Mouse (Mus musculus) heart, adult 8-10 months (tissue): ENCODE measurements around the gene Slc45a3. TPM values are rescaled to one million over a fixed set of nuclear protein-coding genes. Genes with fewer than 3 reads are reported as not detected.

Experiments
- DNase-seq: peaks from one replicate; pipeline ENCODE4 v3.0.0; 2022; ENCODE audit warnings: low spot score
- total RNA-seq, 4 experiments: library from RNA; stranded (reverse); gene quantifications; 2 replicates each; pipeline ENCODE4 v1.2.4; 2022

Gene Slc45a3
- 1 to 10 TPM; 2.4 to 4.7 (median 3.3) TPM for total RNA-seq

DNA sequence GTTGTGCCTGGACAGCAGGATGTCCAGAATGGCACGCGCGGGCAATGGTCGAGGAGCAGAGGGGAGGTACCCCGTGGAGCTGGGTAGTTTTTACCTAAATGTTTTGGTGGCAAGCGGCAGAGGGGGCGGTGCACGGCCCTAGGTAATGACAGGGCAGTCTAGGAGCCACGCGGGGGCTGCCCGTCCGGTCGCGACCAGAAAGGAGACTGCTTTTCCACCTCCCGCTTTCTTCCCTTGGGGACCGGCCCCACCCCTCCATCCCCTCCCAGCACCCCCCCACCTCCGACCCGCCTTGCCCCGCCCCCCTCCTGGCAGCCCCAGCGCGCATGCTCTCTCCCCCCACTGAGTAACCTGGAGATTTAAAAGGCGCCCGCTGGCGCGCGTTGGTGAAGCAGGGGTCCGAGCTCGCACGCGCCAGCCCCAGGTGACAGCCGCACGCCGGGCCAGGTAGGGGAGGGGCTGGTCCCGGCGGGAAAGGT is at the start of gene Slc45a3:
Gene Slc45a3, plus strand, starts transcription at position 362 of the 479 bp plus-strand sequence.
- DNase-seq: no peak

DNA sequence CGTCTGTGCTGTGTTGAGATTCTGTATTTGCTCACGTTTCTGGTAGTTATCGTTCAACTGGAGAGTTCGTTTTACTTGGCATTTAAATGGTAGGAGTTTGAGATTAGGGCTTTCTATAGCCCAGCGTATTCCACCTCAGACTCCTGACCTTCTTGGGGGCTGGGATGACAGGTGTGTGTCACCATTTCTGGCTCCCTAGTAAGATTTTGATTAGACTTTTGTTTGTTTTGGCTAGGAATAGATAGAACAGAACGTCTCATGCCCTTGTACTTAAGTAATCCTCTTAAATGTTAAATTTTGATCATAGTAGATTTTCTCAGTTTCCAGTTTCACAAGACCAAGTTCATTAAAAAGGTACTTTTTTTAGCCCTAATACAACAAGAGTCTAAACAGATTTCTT is 45.1 kb upstream of the Slc45a3 start:
- DNase-seq: no peak

DNA sequence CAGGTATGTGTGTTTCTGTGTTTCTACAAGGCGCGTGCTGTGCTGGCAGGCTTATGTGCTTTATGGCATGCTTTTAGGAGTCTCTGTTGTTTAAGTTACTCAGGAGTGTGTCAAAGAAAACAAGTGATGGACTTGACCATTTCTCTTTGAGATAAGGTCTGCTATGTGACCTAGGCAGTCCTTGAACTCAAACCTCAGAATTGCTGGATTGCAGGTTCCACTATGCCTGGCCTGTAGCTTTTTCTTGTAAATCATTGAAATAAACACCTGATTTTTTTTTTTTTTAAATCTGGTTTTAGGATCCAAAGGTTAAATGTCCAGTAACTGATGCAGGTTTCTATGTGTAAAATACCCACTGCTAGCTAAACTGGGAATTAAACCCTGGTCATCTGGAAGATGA is 43.7 kb upstream of the Slc45a3 start:
- no peak for DNase-seq

DNA sequence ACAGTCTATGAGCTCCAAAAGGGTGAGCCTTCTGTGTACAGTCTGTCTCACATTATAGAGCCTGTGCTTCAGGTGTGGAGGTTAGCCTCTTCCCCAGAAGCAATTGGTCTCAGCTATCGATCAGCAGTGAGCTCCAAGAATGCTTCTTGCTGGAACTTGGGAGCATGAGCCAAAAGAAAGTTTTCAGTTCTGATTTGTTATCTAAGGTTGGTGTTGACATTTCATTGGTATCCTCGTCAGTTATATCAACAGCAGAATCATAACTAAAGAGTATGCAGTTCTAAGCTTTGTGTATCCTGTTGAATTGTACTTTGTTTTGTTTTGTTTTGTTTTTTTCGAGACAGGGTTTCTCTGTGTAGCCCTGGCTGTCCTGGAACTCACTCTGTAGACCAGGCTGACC is 40.7 kb upstream of the Slc45a3 start:
- no peak for DNase-seq

DNA sequence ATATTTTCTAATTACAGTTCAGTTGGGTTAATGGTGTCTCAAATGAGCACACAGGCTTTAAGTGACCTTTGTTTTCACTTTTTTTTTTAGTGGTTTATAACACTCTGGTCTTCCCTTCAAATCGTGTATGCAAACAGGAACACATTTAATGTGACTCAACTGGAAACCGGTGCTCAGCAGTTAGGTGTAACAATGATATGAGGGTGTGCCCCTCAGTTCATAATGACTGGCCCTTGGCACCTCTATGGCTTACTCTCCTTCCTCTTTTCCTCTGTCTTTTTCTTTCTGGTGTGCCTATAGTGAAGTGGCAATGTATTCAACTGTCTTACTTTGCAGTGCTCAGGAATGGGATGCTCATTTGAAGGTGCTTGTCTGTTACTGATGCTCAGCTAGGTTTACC is 29.3 kb upstream of the Slc45a3 start:
- no peak for DNase-seq

DNA sequence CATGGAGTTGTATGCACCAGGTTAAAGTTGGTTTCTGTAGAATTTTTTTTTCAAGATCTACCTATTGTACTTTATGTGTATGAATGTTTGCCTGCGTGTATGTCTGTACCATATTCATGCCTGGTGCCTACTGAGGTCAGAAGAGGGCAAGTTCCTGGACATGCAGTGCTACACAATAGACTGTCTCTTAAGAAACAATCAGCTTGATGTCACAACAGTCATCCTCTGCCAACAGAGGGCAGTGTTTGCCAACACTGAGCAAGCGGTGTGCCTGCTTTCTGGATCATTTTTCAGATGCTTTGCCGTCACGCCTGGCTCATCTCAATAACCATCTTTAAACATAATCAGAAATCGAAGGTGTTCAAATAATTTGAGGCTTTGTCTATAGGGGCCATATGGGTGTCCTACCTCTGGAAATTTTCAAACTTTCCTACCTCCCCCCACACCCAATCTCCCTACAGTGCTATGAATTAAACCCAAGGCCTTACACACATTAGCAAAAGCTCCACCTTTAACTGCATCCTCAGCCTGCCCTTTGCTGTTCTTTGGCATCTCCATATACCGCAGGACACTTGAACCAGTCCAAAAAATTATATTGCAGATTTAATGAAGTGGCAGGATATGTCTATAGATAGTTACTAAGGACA is 25.0 kb upstream of the Slc45a3 start:
- peak; percentile 67 for DNase-seq

DNA sequence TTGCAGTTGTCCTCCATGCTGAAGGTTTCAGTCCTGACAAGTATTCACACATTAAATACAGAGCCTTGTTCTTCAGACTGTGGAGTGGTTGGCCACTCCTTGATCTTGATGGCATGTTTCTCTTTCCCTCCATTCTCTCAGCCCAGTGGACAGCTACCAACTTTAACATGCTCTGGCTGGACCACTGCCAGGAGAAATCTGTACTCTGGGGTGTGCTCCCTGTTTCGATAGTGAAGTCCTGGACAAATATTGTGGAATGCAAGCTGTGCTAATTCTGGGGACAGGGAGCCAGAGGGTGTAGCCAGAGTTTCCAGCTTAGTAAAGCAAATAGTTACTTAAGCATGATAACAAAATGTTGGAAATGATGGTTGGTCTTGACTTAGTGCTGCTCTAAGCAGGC is 24.0 kb upstream of the Slc45a3 start:
- peak; percentile 38 for DNase-seq

DNA sequence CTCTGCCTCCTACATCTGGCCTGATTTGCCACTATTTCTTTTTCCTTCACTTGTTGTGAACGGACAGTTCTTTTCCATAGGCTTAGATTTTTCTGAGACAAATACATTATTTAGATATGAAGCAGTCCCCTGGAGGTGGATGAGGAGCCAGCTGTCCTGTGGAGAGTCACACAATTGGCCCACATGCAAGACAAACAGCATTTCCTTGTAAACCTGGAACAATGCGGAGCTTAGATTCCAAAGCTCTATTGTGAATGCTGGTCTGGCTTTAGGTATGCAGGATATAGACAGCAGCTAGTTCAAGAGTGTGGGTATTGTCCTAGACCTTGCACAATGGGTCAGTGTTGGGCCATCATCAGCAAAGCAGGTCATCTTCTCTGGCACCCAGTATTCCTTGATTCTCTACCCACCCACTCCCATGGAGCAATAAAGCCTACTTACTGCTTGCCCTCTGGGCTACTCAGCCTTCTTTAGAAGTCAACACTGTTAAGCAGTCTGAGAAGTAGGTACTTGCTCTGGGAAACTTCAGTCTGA is 22.0 kb upstream of the Slc45a3 start:
- no peak for DNase-seq

DNA sequence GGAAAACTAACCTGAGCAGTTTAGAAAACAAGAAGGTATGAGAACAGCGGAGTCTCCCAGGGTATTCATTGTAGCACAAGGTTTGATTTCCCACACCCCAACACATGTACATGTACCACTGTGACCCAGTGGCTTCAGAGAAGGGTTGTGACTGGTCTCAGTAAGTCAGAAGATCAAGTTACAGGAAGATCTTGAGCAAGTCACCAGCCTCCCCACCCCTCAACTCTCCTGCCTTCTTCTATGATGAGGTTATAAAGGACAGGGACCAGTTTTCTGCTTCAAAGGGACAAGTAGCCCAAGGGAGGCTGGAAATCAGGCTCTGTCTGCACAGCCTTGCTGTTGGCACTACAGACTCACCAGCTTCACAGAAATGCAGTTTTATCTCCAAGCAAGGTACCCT is 21.3 kb upstream of the Slc45a3 start:
- no peak for DNase-seq

DNA sequence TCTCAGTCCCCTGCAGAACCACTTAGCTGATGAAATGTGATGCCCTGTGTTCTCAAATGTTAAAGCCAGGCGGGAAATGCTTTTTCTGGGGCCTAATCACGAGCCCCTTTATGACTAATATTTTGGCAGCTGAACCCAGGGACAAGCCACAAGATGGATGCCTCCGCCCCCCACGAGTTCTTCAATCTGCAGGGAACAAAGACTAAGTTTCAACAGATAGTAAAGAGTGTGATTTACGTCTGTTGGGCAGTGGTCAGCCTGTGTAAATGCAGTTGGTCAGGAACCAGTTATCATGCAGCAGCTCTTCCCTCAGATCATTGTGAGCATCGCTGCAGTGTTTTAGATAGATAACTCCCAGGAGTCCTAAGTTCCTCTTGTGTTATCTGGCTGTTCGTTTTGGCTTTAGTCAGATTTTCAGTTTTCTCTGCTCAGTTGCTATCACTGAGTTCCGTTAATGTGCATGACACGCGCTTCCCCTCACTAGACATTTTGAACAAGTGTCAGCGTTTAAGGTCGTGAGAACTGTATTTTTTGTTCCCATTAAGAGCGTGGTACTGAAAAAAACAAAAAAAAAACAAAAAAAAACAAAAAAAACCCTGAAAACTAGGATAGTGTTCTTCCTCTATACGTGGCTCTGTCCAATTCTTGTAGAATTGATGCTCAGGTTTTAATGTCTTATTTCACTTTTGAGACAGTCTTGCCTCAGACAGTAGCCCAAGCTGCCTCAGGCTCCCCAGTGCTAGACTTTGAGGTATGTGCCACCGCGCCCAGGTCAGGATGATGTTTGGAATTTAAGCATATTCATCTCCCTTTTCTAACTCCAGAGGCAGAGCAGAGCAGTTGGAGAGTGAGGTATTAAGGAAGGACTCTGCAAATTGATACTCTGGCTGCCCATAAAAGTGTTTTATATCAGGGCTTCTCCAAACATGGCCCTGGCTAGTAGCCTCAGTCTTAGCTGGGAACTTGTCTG is 19.9 kb upstream of the Slc45a3 start:
- DNase-seq: peak; percentile 42

DNA sequence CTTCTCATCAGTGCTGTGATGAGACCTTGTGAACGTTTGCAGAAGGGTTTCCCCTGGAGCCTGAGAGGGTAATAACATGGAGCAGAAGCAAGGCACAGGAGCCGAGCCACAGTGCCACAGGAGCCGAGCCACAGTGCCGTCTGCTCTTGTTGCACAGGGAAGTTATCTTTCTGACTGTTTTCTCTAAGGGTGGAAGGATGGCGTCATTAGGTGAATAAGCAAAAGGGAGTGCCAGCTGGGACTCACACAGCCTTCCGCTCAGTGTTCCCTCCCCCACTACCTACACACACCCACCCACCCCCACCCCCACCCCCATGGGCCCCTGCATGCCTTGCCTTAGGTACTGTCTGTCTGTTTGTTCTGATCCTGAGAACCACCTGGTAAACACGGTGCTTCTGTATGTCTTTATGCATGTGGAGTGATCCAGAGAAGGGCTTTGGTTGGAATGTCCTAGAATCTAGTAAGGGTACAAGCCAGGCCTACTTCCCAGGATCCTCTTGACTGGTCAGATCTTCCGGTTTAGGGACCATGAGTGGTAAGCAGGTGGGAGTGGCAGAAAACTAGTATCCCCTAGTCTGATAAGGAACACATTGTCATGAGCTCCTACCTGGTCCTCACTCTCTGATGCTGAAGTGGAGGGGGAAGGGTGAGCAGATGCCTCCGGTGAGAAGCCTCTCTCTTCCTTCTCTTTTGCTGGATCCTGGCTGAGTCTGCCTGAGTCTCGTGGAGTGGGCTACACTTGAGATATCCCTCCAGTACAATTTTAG is 16.9 kb upstream of the Slc45a3 start:
- DNase-seq: no peak

DNA sequence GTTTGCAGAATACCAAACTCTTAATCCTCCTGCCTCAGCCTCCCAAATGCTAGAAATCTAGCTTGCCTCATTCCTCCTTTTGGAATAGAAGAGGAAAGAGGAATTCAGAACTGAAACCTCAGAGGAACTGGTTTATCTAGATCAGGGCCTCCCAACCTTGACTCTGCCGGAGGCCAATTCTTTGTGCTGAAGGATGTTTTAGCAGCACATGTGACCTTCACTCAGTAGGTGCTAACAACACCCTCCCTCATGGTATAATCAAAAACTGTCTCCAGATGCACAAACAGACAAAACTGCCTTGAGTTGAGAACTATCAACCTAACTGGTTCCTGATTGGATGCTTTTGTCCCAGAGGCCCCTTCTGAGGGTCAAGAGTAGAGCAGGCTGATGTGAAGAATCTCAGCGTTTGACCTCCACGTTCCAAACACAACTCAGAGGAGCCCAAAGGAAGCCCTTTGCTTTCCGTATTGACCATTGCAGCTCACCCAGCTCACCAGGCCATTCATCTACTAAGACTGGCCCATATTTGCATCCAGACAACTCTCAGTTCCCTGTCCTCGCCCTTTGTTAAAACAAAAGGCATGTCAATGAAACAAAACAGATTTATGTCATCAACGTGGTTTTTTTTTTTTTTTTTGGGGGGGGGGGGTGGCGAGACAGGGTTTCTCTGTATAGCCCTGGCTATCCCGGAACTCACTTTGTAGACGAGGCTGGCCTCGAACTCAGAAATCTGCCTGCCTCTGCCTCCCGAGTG is 16.1 kb upstream of the Slc45a3 start:
- no peak for DNase-seq

DNA sequence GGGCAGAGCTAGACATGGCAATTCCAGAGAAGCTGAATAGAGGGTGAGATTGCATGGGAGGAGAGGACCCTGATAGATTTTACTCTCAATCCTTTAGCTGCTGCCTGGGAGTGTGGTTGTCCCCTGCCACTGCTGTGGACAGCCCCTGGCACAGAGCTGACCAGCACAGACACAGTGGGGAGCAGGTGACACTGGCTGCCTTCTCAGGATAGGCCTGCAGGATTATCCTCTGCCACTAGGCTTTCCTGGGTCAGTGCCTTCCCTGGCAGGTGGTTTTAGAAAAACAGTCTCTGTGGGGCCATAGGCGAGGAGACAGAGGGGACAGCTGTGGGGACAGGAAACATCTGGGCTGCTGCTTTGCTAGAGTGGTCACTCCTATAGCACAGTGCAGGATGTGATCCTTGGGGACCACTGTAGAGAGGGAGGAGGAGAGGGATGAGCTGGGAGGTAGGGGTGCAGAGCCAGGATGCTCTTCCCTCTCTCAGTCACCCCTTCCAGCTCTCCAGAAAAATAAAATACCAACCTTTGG is 14.7 kb upstream of the Slc45a3 start:
- DNase-seq: no peak

DNA sequence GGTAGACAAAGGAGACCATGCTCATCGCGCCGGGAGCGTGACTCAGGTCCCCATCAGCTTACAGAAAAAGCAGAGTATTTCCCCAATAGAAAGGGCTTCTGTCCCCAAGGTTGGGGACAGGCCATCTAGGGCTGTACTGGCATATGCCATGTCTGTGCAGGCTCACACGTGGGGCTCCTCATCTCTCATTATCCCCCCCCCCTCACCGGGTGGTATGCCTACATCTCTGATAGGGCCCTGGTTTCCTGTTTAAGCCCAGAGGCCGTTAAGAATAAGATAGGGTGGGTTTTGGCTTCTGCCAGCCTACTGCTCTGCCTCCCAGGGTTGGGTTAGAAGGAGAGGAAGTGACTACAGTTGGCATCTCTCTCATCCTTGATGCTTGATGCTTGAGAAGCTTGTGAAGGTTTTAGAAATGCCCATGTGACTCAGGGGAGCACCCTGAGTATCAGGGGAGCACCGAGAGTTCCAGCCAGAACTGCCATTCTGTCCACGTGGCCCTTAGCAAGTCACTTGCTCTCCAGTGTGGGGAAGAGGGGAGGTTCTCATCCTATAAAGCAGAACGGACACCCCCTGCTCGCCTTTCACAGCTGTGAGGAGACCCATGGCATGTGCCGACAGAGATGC is 8.4 kb upstream of the Slc45a3 start:
- DNase-seq: no peak

DNA sequence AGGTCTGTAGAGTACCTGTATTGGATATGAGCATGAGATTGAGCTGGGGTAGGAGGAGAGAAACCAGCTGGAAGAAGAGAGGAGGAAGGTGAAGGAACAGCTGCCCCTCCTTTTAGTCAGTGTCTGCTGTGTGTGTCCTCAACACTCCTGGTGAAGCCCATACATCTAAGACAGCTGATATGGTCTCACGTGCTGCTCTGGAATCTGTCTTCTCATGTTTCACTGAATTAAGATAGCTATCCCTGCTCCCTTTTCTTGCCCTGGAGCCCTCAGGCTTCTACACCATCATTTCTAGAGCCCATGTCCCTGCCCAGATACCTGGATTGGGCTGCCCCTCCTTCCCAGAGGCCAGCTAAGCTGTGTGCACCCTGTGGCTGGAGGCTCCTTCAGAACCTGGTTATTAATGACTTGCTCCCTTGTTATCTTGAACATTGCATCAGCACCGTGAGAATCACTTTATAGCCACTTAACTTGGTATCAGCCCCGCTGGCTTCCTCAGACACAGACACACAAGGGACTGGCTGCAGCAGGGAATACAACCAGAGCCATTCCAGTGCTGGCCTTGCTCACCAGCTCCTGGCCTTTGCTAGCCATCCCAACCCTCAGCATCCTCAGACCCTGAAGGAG is 7.5 kb upstream of the Slc45a3 start:
- no peak for DNase-seq

DNA sequence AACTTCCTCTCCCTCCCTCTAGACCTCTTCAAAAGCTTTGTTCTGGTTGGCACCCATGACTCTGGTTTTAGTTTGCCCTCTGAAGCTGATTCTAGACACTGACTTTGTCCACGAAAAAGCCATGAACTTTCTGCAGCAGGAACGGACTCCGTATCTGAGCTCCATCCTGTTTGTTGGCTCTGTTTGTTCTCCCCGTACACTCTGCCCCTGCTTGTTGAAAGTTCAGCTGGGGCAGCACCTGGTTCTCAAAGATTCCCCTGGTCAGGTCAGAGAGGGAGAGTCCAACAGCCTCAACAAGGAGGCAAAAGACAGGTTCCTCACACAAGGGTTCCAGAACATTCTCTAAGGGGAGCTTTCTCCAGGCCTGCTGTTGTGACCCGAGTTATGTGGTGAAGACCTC is 5.4 kb upstream of the Slc45a3 start:
- DNase-seq: no peak

DNA sequence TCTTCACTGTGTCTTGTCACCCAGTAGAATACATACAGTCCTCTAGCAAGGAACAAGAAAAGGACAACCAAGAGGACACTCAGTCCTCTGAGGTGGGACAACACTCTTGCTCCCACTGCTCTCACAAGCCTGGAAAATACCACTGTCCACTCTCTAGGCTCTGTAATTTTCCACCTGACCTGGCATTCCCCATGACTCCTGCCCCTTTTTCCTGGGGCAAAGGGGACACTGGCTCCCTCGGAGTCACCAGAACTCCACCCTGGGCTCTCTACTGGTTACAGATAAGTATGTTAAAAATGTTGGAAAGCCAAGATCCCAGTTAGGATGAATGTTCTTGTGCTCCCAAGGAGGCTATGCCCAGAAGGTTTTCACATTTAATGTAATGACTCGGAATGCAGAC is 1.8 kb upstream of the Slc45a3 start:
- no peak for DNase-seq

DNA sequence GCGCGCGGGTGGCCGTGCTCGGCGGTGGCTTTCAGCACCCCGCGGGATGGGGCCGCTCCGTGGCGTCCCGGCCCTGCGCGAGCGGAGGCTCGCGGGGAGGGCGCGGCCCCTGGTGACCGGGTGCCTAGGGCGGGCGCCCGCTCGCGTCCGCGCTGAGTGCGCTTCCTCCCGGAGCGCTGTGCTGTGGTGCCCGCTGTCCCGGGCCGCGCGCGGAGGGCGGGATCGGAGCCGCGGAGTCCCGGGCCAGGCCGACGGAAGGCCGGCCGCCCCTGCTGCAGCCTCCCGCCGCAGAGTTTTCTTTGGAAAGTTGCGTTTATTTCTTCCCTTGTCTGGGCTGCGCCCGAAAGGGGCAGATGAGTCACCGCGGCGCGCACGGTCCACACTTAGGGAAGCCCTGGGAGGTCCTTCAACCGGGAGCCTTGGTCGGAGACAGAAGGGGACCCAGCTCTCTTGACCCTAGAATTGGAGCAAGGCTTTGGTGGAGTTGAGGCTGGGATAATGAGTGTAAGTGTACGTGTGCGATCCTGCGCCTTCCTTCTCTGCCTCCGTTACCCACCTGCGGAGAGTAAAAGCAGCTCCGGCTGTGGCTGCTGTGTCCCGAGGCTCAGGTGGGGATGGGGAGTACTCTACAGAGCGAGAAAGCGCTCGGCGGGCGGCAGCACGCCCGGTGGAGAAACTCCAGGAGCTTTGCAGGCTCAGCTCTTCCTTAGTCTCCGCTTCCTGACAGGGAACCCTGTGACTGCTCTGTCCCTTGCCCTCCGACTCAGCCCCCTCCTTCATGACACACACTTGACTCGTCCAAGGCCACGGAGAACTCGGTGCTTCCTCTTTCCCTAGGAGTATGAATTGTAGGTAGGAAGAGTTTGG is 551 bp downstream of the Slc45a3 start:
- no peak for DNase-seq

DNA sequence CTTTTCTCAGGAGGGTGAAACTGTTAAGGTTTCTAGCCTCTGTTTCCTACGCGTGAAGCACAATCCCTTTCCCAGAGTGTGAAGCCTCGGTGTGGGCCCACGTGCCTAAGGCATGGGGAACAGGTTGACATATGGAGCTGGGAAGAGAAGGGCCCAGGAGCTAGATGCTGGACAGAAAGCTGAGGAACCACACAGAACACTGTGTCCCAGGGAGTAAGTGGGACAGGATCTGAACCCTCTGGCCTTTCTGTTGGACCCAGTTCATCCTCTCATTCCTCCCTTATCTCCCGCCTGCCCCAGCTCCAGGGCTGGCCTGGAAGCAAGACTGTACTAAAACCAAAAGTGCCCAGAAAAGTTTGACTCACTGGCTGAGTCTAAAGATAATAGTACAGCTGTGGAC is 1.3 kb downstream of the Slc45a3 start:
- peak; percentile 71 for DNase-seq
